Mouse (Mus musculus): ENCODE measurements at regions not wholly inside any gene's neighbourhood (a gene's known extent, or its start where the extent isn't known, plus 50 kb on each side); places are given as distances from the start of the nearest gene placed in this dataset.

- H3K4me2 ChIP-seq = no peak overlapping the region
- H3K9me3 ChIP-seq = no peaks in the 10 kb centered on the region
- no peak for ATAC-seq (ENCODE audit: low read depth)
- no peak overlapping the region for H3K4me3 ChIP-seq
- WGBS = 89% methylated on average over 3 of the region's 3 CpGs
- H3K27ac ChIP-seq (replicated peaks) = no peak overlapping the region
- no peak overlapping the region for H3K9ac ChIP-seq
- H3K36me3 ChIP-seq = no peaks in the 10 kb centered on the region
- H3K4me1 ChIP-seq (replicated peaks) = peaks cover 10% of the 10 kb centered on the region
- H3K27me3 ChIP-seq = no peaks in the 10 kb centered on the region
Measured at GRCm38 (mm10) chr9:74528550-74528949, 333.2 kb upstream of the Onecut1 start.

- Histone ChIP-seq H3K4me1 (replicated peaks) (peaks cover 10% of the 10 kb centered on the region), H3K9me3 (no peaks in the 10 kb centered on the region), H3K27me3 (no peaks in the 10 kb centered on the region), H3K4me2 (peak overlapping the region; percentile 13; the same call in 1 of the 2 replicates), H3K27ac (replicated peaks) (no peak overlapping the region), H3K4me3 (no peak overlapping the region), H3K36me3 (no peaks in the 10 kb centered on the region), H3K9ac (no peak overlapping the region)
- no peak for ATAC-seq (ENCODE audit: low read depth)
- WGBS = 11% methylated on average over 10 of the region's 10 CpGs
Measured at GRCm38 (mm10) chr9:74530317-74530716, 331.4 kb upstream of the Onecut1 start.

- no peak overlapping the region; the same call in 1 of the 2 replicates for H3K27ac ChIP-seq (replicated peaks)
Measured at GRCm38 (mm10) chr9:74530748-74531147, 331.0 kb upstream of the Onecut1 start.

GRCm38 (mm10) chr9:74531986-74532385 is 329.7 kb upstream of the Onecut1 start:
- H3K9ac ChIP-seq = no peak overlapping the region
- no peak for ATAC-seq (ENCODE audit: low read depth)
- H3K27me3 ChIP-seq = no peaks in the 10 kb centered on the region
- 20% methylated on average over 3 of the region's 3 CpGs for WGBS
- peaks cover 10% of the 10 kb centered on the region for H3K4me1 ChIP-seq (replicated peaks)
- no peak overlapping the region for H3K27ac ChIP-seq (replicated peaks)
- no peak overlapping the region for H3K4me3 ChIP-seq
- H3K36me3 ChIP-seq = no peaks in the 10 kb centered on the region
- no peak overlapping the region for H3K4me2 ChIP-seq
- H3K9me3 ChIP-seq = no peaks in the 10 kb centered on the region

More at GRCm38 (mm10) chr9:74530748-74531147, 331.0 kb upstream of the Onecut1 start:
- no peaks in the 10 kb centered on the region for H3K9me3 ChIP-seq
- peaks cover 10% of the 10 kb centered on the region for H3K4me1 ChIP-seq (replicated peaks)
- H3K27me3 ChIP-seq = no peaks in the 10 kb centered on the region
- no peak overlapping the region for H3K9ac ChIP-seq
- WGBS = 52% methylated on average over 9 of the region's 9 CpGs
- no peak overlapping the region for H3K4me3 ChIP-seq
- no peaks in the 10 kb centered on the region for H3K36me3 ChIP-seq
- H3K4me2 ChIP-seq = peak overlapping the region; percentile 13; the same call in 1 of the 2 replicates
- ATAC-seq (ENCODE audit: low read depth) = no peak; the same call in 1 of the 2 replicates

- no peak overlapping the region for H3K4me3 ChIP-seq
- H3K36me3 ChIP-seq = no peaks in the 10 kb centered on the region
- no peak overlapping the region for H3K4me2 ChIP-seq
- WGBS = 73% methylated on average over 5 of the region's 5 CpGs
- peaks cover 10% of the 10 kb centered on the region for H3K4me1 ChIP-seq (replicated peaks)
- ATAC-seq (ENCODE audit: low read depth) = no peak
- H3K27ac ChIP-seq (replicated peaks) = no peak overlapping the region
- no peak overlapping the region for H3K9ac ChIP-seq
- H3K27me3 ChIP-seq = no peaks in the 10 kb centered on the region
- no peaks in the 10 kb centered on the region for H3K9me3 ChIP-seq
Measured at GRCm38 (mm10) chr9:74534976-74535375, 326.7 kb upstream of the Onecut1 start.

GRCm38 (mm10) chr9:74556116-74556515 is 305.6 kb upstream of the Onecut1 start:
- Histone ChIP-seq H3K9ac (no peak overlapping the region), H3K4me1 (replicated peaks) (no peaks in the 10 kb centered on the region), H3K9me3 (no peaks in the 10 kb centered on the region), H3K36me3 (no peaks in the 10 kb centered on the region), H3K27me3 (no peaks in the 10 kb centered on the region), H3K27ac (replicated peaks) (no peak overlapping the region), H3K4me3 (no peak overlapping the region), H3K4me2 (no peak overlapping the region)
- WGBS = 87% methylated on average over 5 of the region's 5 CpGs
- ATAC-seq (ENCODE audit: low read depth) = no peak

- H3K27me3 ChIP-seq = no peaks in the 10 kb centered on the region
- H3K4me2 ChIP-seq = no peak overlapping the region
- H3K4me3 ChIP-seq = no peak overlapping the region
- no peaks in the 10 kb centered on the region for H3K4me1 ChIP-seq (replicated peaks)
- WGBS = 79% methylated on average over 4 of the region's 4 CpGs
- H3K36me3 ChIP-seq = no peaks in the 10 kb centered on the region
- ATAC-seq (ENCODE audit: low read depth) = no peak
- H3K9ac ChIP-seq = no peak overlapping the region
- peak overlapping the region; percentile 13; the same call in 1 of the 2 replicates for H3K27ac ChIP-seq (replicated peaks)
- no peaks in the 10 kb centered on the region for H3K9me3 ChIP-seq
Measured at GRCm38 (mm10) chr9:74592757-74593156, 269.0 kb upstream of the Onecut1 start.

- ATAC-seq (ENCODE audit: low read depth) = no peak
- H3K27me3 ChIP-seq = no peaks in the 10 kb centered on the region
- H3K4me3 ChIP-seq = no peak overlapping the region
- H3K4me1 ChIP-seq (replicated peaks) = no peaks in the 10 kb centered on the region
- H3K4me2 ChIP-seq = no peak overlapping the region
- WGBS = 93% methylated on average over 4 of the region's 4 CpGs
- no peak overlapping the region for H3K27ac ChIP-seq (replicated peaks)
- no peaks in the 10 kb centered on the region for H3K36me3 ChIP-seq
- H3K9ac ChIP-seq = no peak overlapping the region
- no peaks in the 10 kb centered on the region for H3K9me3 ChIP-seq
Measured at GRCm38 (mm10) chr9:74593970-74594369, 267.8 kb upstream of the Onecut1 start.

GRCm38 (mm10) chr9:74604415-74604814 is 257.3 kb upstream of the Onecut1 start:
- no peak overlapping the region for H3K4me3 ChIP-seq
- no peaks in the 10 kb centered on the region for H3K4me1 ChIP-seq (replicated peaks)
- no peak for ATAC-seq (ENCODE audit: low read depth)
- H3K4me2 ChIP-seq = no peak overlapping the region
- no peaks in the 10 kb centered on the region for H3K27me3 ChIP-seq
- no peaks in the 10 kb centered on the region for H3K36me3 ChIP-seq
- H3K9me3 ChIP-seq = no peaks in the 10 kb centered on the region
- no peak overlapping the region for H3K27ac ChIP-seq (replicated peaks)
- H3K9ac ChIP-seq = no peak overlapping the region
- whole genome bisulfite sequencing = 98% methylated on average over 1 of the region's 1 CpGs

- Histone ChIP-seq H3K4me1 (replicated peaks) (no peaks in the 10 kb centered on the region), H3K9me3 (no peaks in the 10 kb centered on the region; the same call in 1 of the 2 replicates), H3K9ac (no peak overlapping the region), H3K27ac (replicated peaks) (no peak overlapping the region), H3K4me3 (no peak overlapping the region), H3K27me3 (no peaks in the 10 kb centered on the region), H3K4me2 (no peak overlapping the region), H3K36me3 (no peaks in the 10 kb centered on the region)
- ATAC-seq (ENCODE audit: low read depth) = no peak
Measured at GRCm38 (mm10) chr9:74621957-74622356, 239.8 kb upstream of the Onecut1 start.

GRCm38 (mm10) chr9:74645394-74645793 is 216.3 kb upstream of the Onecut1 start:
- H3K4me2 ChIP-seq = no peak overlapping the region
- no peak overlapping the region for H3K27ac ChIP-seq (replicated peaks)
- whole genome bisulfite sequencing = 76% methylated on average over 2 of the region's 2 CpGs
- H3K36me3 ChIP-seq = no peaks in the 10 kb centered on the region
- H3K4me1 ChIP-seq (replicated peaks) = no peaks in the 10 kb centered on the region
- no peak for ATAC-seq (ENCODE audit: low read depth)
- H3K9me3 ChIP-seq = no peaks in the 10 kb centered on the region
- H3K4me3 ChIP-seq = no peak overlapping the region
- H3K27me3 ChIP-seq = no peaks in the 10 kb centered on the region
- no peak overlapping the region for H3K9ac ChIP-seq

GRCm38 (mm10) chr9:74650036-74650435 is 211.7 kb upstream of the Onecut1 start:
- 65% methylated on average over 5 of the region's 5 CpGs for WGBS
- no peaks in the 10 kb centered on the region for H3K4me1 ChIP-seq (replicated peaks)
- no peaks in the 10 kb centered on the region for H3K27me3 ChIP-seq
- no peak overlapping the region for H3K4me3 ChIP-seq
- no peaks in the 10 kb centered on the region for H3K9me3 ChIP-seq
- no peak overlapping the region for H3K4me2 ChIP-seq
- H3K36me3 ChIP-seq = no peaks in the 10 kb centered on the region
- no peak overlapping the region for H3K27ac ChIP-seq (replicated peaks)
- ATAC-seq (ENCODE audit: low read depth) = no peak
- H3K9ac ChIP-seq = no peak overlapping the region

GRCm38 (mm10) chr9:74655956-74656355 is 205.8 kb upstream of the Onecut1 start:
- Histone ChIP-seq H3K4me3 (no peak overlapping the region), H3K9ac (no peak overlapping the region), H3K36me3 (no peaks in the 10 kb centered on the region), H3K9me3 (no peaks in the 10 kb centered on the region), H3K4me1 (replicated peaks) (no peaks in the 10 kb centered on the region), H3K27me3 (no peaks in the 10 kb centered on the region), H3K27ac (replicated peaks) (no peak overlapping the region), H3K4me2 (no peak overlapping the region)
- WGBS = 77% methylated on average over 1 of the region's 1 CpGs
- no peak for ATAC-seq (ENCODE audit: low read depth)

Data from neural tube, embryonic 13.5 days (tissue).